Mouse (Mus musculus) stomach, embryonic 15.5 days (tissue): ENCODE measurements around the gene Cep41. TPM values are rescaled to one million over a fixed set of nuclear protein-coding genes. Genes with fewer than 3 reads are reported as not detected.

ENCODE experiments used
- ATAC-seq: fragments of 200-750 bp; cut with Nextera tagmentation; 2 replicates; pipeline ENCODE4 v1.8.0; 2017; ENCODE audit warnings: low read depth, moderate number of reproducible peaks, moderate TSS enrichment; ENCODE audit not compliant: insufficient read depth, low FRiP score
- H3K27ac ChIP-seq: fragments of 300-500 bp; sonication (generic); 2 replicates; pipeline ENCODE4 v1.5.1; 2015; ENCODE audit warnings: mild to moderate bottlenecking, inconsistent platforms
- H3K27me3 ChIP-seq: fragments of 300-500 bp; sonication (generic); replicated peaks from 2 replicates; pipeline ENCODE4 v1.6.1; 2015; ENCODE audit warnings: inconsistent platforms
- H3K36me3 ChIP-seq: fragments of 300-500 bp; sonication (generic); 2 replicates; pipeline ENCODE4 v1.6.1; 2015; ENCODE audit warnings: inconsistent platforms
- H3K4me1 ChIP-seq: fragments of 300-500 bp; sonication (generic); 2 replicates; pipeline ENCODE4 v1.6.1; 2015; ENCODE audit warnings: inconsistent platforms
- H3K4me2 ChIP-seq: fragments of 300-500 bp; sonication (generic); 2 replicates; pipeline ENCODE4 v1.6.1; 2015; ENCODE audit warnings: mild to moderate bottlenecking, inconsistent platforms
- H3K4me3 ChIP-seq: fragments of 300-500 bp; sonication (generic); replicated peaks from 2 replicates; pipeline ENCODE4 v1.5.1; 2015; ENCODE audit warnings: inconsistent platforms
- H3K9ac ChIP-seq: fragments of 300-500 bp; sonication (generic); 2 replicates; pipeline ENCODE4 v1.6.1; 2015; ENCODE audit warnings: inconsistent platforms
- H3K9me3 ChIP-seq: fragments of 300-500 bp; sonication (generic); 2 replicates; pipeline ENCODE4 v1.6.1; 2016; ENCODE audit warnings: inconsistent platforms
- WGBS: fragments of 180-500 bp; shearing (Covaris S2); methylation state at CpG from one replicate; pipeline ENCODE4 v1.1.7; 2015; 5-methylcytosine and 5-hydroxymethylcytosine counted together
- polyA plus RNA-seq: library from polyadenylated mRNA; unstranded; fragments of >200 nt; fragmentation: Nextera tagmentation; extraction: Ambion mirVana; gene quantifications from 2 replicates; pipeline ENCODE4 v1.2.1, GENCODE M21; 2015

Gene Cep41
- polyA plus RNA-seq, 1 experiment from 2014 or later = 10.0 TPM

DNA sequence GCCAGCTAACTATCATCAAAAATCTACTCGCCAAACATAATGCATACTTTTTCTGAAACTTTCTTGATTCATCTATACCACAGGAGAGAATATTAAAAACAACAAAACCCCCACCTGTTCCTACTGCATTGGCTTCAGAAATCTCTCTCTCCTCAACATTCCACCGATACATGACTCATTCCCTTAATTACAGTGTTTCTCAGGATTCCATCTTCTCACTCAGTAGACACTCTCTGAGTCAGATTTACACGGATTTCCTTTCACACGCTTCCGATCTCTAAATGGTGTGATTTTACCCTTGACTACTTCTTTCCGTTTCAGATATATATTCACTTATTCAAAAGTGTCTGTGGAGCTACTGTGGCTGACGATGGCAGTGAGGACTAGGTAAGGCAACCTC is 6.4 kb downstream of the Cep41 start:
- WGBS = 85% methylated on average over 7 of the region's 7 CpGs
- no peak overlapping the region for H3K4me2 ChIP-seq
- no peak for ATAC-seq
- H3K4me1 ChIP-seq = peaks cover 9% of the 10 kb centered on the region
- H3K9me3 ChIP-seq = no peaks in the 10 kb centered on the region
- H3K27ac ChIP-seq = no peak overlapping the region
- H3K36me3 ChIP-seq = no peaks in the 10 kb centered on the region
- H3K4me3 ChIP-seq = no peak overlapping the region
- H3K27me3 ChIP-seq = no peaks in the 10 kb centered on the region
- H3K9ac ChIP-seq = no peak overlapping the region

DNA sequence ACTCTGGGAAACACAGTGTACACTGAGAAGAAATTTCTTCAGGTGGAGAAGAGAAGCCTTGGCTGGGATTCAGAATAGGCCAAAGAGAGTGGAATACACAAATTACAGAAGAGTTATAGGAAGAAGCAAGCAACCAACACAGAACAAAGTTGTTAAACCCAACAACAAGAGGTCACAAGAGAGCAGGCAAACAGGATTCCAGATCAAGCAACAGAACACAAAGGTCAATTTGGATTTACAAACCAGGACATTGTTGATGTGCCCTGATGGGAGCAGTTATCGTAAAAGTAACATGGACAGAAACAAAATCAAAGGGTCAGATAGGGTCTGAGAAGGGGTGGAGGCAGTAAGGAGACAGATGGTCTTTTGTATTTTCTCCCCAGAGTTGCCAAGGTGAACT is 9.0 kb downstream of the Cep41 start:
- Histone ChIP-seq H3K4me2 (no peak overlapping the region), H3K9ac (no peak overlapping the region), H3K4me1 (peaks cover 18% of the 10 kb centered on the region), H3K4me3 (no peak overlapping the region), H3K27me3 (no peaks in the 10 kb centered on the region), H3K9me3 (no peaks in the 10 kb centered on the region), H3K36me3 (no peaks in the 10 kb centered on the region), H3K27ac (no peak overlapping the region)
- 90% methylated on average over 1 of the region's 1 CpGs for WGBS
- no peak for ATAC-seq

GRCm38 (mm10) chr6:30681935-30682900 is 11.3 kb downstream of the Cep41 start:
- peak overlapping the region; percentile 40 for H3K4me2 ChIP-seq
- H3K27me3 ChIP-seq = no peaks in the 10 kb centered on the region
- no peak overlapping the region for H3K9ac ChIP-seq
- H3K9me3 ChIP-seq = no peaks in the 10 kb centered on the region
- peaks cover 18% of the 10 kb centered on the region for H3K4me1 ChIP-seq
- H3K36me3 ChIP-seq = no peaks in the 10 kb centered on the region
- H3K27ac ChIP-seq = peak overlapping the region; percentile 91
- 0 out of 2 replicates have a peak overlapping the region, but pooled peaks have one; percentile 8 for H3K4me3 ChIP-seq
- 28% methylated on average over 13 of the region's 13 CpGs for WGBS
- ATAC-seq = peak; percentile 67; the same call in 1 of the 2 replicates

- 63% methylated on average over 7 of the region's 7 CpGs for WGBS
- H3K4me1 ChIP-seq = peaks cover 24% of the 10 kb centered on the region
- no peak for ATAC-seq
- H3K4me3 ChIP-seq = no peak overlapping the region
- H3K27ac ChIP-seq = no peak overlapping the region
- H3K27me3 ChIP-seq = no peaks in the 10 kb centered on the region
- no peak overlapping the region for H3K4me2 ChIP-seq
- no peak overlapping the region for H3K9ac ChIP-seq
- H3K36me3 ChIP-seq = no peaks in the 10 kb centered on the region
- no peaks in the 10 kb centered on the region for H3K9me3 ChIP-seq
Observed at GRCm38 (mm10) chr6:30680442-30680841, 13.1 kb downstream of the Cep41 start.

GRCm38 (mm10) chr6:30679567-30679966 is 14.0 kb downstream of the Cep41 start:
- Histone ChIP-seq H3K4me3 (no peak overlapping the region), H3K36me3 (no peaks in the 10 kb centered on the region), H3K9ac (no peak overlapping the region), H3K27ac (no peak overlapping the region), H3K9me3 (no peaks in the 10 kb centered on the region), H3K4me1 (peaks cover 28% of the 10 kb centered on the region), H3K27me3 (no peaks in the 10 kb centered on the region), H3K4me2 (no peak overlapping the region)
- WGBS = 32% methylated on average over 5 of the region's 5 CpGs
- peak; percentile 23; the same call in 1 of the 2 replicates for ATAC-seq

- H3K36me3 ChIP-seq = no peaks in the 10 kb centered on the region
- H3K4me2 ChIP-seq = no peak overlapping the region
- no peak overlapping the region for H3K27ac ChIP-seq
- H3K4me1 ChIP-seq = peaks cover 34% of the 10 kb centered on the region
- ATAC-seq = no peak
- H3K9me3 ChIP-seq = no peaks in the 10 kb centered on the region
- H3K4me3 ChIP-seq = no peak overlapping the region
- WGBS = 83% methylated on average over 6 of the region's 6 CpGs
- H3K9ac ChIP-seq = no peak overlapping the region
- no peaks in the 10 kb centered on the region for H3K27me3 ChIP-seq
Observed at GRCm38 (mm10) chr6:30678482-30678881, 15.1 kb downstream of the Cep41 start.

GRCm38 (mm10) chr6:30677591-30677990 is 16.0 kb downstream of the Cep41 start:
- Histone ChIP-seq H3K9me3 (no peaks in the 10 kb centered on the region), H3K4me1 (peaks cover 27% of the 10 kb centered on the region), H3K9ac (no peak overlapping the region), H3K27ac (no peak overlapping the region), H3K36me3 (no peaks in the 10 kb centered on the region), H3K4me2 (no peak overlapping the region), H3K27me3 (no peaks in the 10 kb centered on the region), H3K4me3 (no peak overlapping the region)
- no peak for ATAC-seq
- WGBS = 80% methylated on average over 9 of the region's 9 CpGs

GRCm38 (mm10) chr6:30676506-30676905 is 17.0 kb downstream of the Cep41 start:
- H3K9me3 ChIP-seq = no peaks in the 10 kb centered on the region
- no peak overlapping the region for H3K9ac ChIP-seq
- no peak overlapping the region for H3K27ac ChIP-seq
- no peak overlapping the region for H3K4me3 ChIP-seq
- H3K4me2 ChIP-seq = no peak overlapping the region
- no peaks in the 10 kb centered on the region for H3K36me3 ChIP-seq
- H3K27me3 ChIP-seq = no peaks in the 10 kb centered on the region
- ATAC-seq = no peak
- H3K4me1 ChIP-seq = peaks cover 22% of the 10 kb centered on the region
- 71% methylated on average over 6 of the region's 6 CpGs for WGBS

GRCm38 (mm10) chr6:30675281-30675771 is 18.2 kb downstream of the Cep41 start:
- Histone ChIP-seq H3K27ac (peak overlapping the region; percentile 94), H3K9ac (no peak overlapping the region)
- ATAC-seq = peak; percentile 42; the same call in 1 of the 2 replicates

GRCm38 (mm10) chr6:30674714-30675280 is 18.8 kb downstream of the Cep41 start:
- H3K36me3 ChIP-seq = no peaks in the 10 kb centered on the region
- no peaks in the 10 kb centered on the region for H3K9me3 ChIP-seq
- H3K4me2 ChIP-seq = peak overlapping the region; percentile 41; the same call in 1 of the 2 replicates
- H3K4me1 ChIP-seq = peaks cover 16% of the 10 kb centered on the region
- H3K27me3 ChIP-seq = no peaks in the 10 kb centered on the region
- WGBS = 37% methylated on average over 9 of the region's 9 CpGs
- H3K27ac ChIP-seq = peak overlapping the region; percentile 94
- no peak overlapping the region for H3K4me3 ChIP-seq
- ATAC-seq = peak; percentile 59; the same call in 1 of the 2 replicates
- no peak overlapping the region for H3K9ac ChIP-seq

More at GRCm38 (mm10) chr6:30675281-30675771, 18.2 kb downstream of the Cep41 start:
- H3K4me1 ChIP-seq = peaks cover 16% of the 10 kb centered on the region
- H3K27me3 ChIP-seq = no peaks in the 10 kb centered on the region
- no peaks in the 10 kb centered on the region for H3K36me3 ChIP-seq
- 30% methylated on average over 11 of the region's 11 CpGs for WGBS
- H3K9me3 ChIP-seq = no peaks in the 10 kb centered on the region
- no peak overlapping the region for H3K4me3 ChIP-seq
- H3K4me2 ChIP-seq = peak overlapping the region; percentile 41; the same call in 1 of the 2 replicates

DNA sequence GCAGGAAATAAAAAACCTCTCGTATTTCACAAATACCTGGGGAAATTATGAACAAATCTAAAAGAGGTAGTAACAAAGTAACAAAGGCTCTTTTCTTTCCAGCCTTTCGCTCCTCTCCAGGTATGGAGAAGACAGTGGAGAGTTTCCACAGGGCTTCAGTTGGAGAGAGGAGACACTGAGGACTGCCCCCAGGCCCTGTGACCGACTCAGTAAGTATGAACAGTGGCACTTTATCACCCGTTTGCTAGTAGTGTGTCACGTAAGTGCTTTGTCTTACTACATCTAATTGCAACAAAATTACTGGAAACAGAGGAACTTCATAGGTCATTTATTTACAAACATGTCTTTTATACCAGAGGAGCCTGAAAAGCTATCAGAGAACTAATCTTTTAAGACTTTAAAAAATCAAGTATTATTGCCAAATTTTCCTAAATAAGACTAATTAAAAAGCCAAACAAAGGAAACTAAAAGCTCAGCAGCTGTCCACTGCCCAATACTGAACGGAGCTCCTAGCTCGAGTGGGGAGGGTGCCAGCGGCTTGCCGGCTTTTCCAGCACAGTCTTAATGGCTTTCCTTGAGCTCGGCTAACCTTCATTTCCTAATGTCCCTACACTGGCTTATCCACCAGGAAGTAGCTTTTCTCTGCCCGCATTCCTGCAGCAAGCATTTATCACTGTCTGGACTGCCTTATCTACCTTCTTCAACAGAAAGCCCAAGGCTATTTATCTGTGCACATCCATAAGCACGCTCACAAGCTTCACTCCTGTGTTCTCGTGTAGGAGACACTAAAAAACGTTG is 19.6 kb downstream of the Cep41 start:
- H3K4me2 ChIP-seq = peak overlapping the region; percentile 24; the same call in 1 of the 2 replicates
- peaks cover 16% of the 10 kb centered on the region for H3K4me1 ChIP-seq
- H3K9me3 ChIP-seq = no peaks in the 10 kb centered on the region
- no peaks in the 10 kb centered on the region for H3K27me3 ChIP-seq
- WGBS = 23% methylated on average over 14 of the region's 14 CpGs
- H3K4me3 ChIP-seq = no peak overlapping the region
- peak overlapping the region; percentile 94 for H3K27ac ChIP-seq
- peak; percentile 67; the same call in 1 of the 2 replicates for ATAC-seq
- no peaks in the 10 kb centered on the region for H3K36me3 ChIP-seq
- no peak overlapping the region for H3K9ac ChIP-seq
